Mouse (Mus musculus) liver, adult 2 months (tissue): ENCODE results near the gene Tmem107.

ENCODE experiments used
- CTCF ChIP-seq: fragments of 200-500 bp; IDR thresholded peaks from 2 replicates; pipeline ENCODE4 v1.5.1; 2011; ENCODE audit warnings: low read depth, low read length, control low read depth
- POLR2A ChIP-seq: fragments of 200-500 bp; IDR thresholded peaks from 2 replicates; pipeline ENCODE4 v1.6.1; 2011; ENCODE audit warnings: low read length, control low read depth; ENCODE audit not compliant: insufficient read depth; ENCODE audit errors: extremely low read depth

DNA sequence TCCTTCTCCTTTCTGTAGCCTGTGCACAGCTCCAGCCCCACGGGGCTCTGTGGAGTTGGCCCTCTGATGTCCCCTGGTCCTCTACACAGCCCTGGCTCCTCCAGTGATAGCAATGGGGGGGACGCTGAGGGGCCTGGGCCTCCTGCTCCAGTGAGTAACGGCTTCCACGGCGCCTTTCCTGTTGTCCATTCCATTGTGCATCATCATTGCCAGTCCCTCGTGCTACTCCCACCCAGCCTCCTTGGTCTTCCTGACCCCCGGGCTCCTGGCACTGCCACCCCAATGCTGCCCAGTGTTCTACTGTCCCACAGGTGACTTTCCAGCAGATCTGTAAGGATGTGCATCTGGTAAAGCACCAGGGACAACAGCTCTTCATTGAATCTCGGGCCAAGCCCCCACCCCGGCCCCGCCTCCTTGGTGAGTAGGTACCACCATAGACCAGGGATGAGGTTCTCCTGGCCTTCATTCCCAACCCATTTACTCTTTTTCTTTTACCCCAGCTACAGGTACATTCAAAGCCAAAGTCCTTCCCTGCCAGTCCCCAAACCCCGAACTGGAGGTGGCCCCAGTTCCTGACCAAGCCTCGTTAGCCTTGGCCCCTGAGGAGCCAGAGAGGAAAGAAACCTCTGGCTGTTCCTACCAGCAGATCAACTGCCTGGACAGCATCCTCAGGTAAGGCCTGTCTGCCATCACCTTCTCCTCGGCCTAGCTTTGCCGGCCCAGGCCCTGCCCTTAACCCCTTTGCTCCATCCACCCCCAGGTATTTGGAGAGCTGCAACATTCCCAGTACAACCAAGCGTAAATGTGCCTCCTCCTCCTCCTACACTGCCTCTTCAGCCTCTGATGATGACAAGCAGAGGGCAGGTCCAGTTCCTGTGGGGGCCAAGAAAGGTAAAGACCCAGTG, 33.2 kb downstream of the Tmem107 start:
- no peak for TF ChIP-seq POLR2A
- TF ChIP-seq CTCF: no peak
